Mouse (Mus musculus): ENCODE data around the gene H2al2a. TPM values are rescaled to one million over a fixed set of nuclear protein-coding genes. Genes with fewer than 3 reads are reported as not detected.

Gene H2al2a
- total RNA-seq, 2 experiments from 2014 or later = not detected

DNA sequence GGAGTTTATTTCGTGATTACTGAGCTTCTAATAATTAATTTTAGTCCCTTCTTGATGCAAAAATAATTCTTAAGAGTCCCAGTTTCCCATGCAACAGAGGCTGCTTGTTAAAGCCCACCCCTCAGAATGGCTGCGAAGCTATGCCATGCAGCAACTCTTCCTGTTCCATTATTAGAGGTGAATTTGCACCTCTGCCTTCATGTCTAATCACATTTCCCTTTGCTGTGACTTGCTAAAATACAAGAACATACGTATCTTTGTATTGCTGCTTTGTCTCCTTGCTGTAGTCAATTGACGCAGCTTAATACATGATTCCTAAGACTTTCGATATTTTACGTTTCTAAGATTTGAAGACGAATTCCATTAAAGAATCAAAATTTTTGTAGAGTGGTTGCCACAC, 32.9 kb upstream of the H2al2a start:
- intact Hi-C loops (cut with DNase I) = loop anchor here (2.0 to 10.0 kb wide), 9 partner anchors 27 to 1315 kb away; partner anchors contain the start of genes Commd3 and Dnajc1
- DNase-seq (ENCODE audit: low spot score) = no peak

DNA sequence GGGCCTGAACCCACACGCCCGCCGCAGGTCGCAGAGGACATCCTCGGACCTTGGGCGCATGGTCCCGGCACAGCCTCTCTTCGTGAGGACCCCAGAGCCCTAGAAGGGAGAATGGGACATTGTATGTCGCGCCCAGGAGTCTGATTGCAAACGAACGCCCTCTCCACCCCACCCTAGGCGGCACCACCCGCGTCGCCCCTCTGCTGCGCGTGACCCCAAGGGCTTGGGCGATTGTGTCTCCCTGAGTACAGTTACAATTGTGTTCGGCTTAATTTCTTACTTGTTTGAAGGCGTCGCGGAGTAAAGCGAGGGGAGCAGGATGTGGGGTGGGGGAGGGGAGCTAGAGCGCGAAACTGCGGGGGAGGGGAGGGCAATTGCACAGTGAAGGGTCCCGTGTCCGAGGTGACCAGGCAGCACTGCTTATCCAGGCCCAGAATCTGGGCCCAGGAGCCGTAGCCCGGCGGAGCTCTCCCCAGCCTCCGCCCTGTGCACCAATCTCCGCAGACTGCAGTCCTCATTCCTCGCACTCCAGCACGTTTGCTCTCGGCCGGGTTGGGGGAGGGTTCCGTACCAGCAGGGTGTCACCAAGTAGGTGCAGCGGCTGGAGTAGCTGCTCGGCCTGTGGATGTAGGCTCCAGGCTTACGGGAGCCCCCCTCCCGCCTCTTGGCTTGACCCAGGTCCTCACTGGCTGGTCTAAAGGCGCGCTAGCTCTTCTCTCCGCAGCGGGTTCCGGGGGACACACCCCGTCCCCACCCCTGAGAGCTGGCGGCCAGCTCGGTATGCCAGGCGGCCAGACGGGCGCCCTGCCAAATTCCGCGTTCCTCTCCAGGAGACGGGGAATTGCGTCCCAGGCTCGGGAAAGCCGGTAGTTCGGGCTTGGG, 31.6 kb upstream of the H2al2a start:
- intact Hi-C loops (cut with DNase I) = loop anchor here (2.0 to 10.0 kb wide), 7 partner anchors 28 to 1316 kb away; partner anchors contain the start of gene Dnajc1
- peak; percentile 88 for DNase-seq (ENCODE audit: low spot score)

- DNase-seq (ENCODE audit: low spot score) = peak; percentile 91
- intact Hi-C loops (cut with DNase I) = loop anchor here (1.0 to 10.0 kb wide), 9 partner anchors 29 to 1317 kb away; partner anchors contain the start of gene Dnajc1
Observed at GRCm38 (mm10) chr2:18027448-18028139, 30.8 kb upstream of the H2al2a start.

- DNase-seq (ENCODE audit: low spot score) = peak; percentile 49
- intact Hi-C loops (cut with DNase I) = loop anchor here (2.0 to 10.0 kb wide), 7 partner anchors 76 to 1318 kb away; partner anchors contain the start of gene Dnajc1
Observed at GRCm38 (mm10) chr2:18026116-18026947, 29.6 kb upstream of the H2al2a start.

DNA sequence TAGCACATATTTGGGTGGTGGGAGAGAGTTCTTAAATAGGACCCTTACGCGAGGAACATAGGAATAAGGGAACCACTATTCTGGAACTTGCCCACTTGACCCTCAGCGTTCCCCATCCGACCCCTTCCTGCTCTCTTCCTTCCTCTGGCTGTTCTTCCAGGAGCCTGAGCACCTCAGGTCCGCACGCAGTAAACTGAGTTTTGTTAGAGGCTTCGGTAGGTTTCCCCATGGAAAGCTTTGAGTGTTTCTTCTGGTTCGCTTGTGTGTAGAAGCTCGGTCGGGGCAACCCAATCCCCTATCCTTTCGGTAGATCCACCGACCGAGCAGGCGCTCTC, 29.0 kb upstream of the H2al2a start:
- intact Hi-C loops (cut with DNase I) = loop anchor here (2.0 to 10.0 kb wide), 7 partner anchors 77 to 1319 kb away; partner anchors contain the start of gene Dnajc1
- DNase-seq (ENCODE audit: low spot score) = no peak

DNA sequence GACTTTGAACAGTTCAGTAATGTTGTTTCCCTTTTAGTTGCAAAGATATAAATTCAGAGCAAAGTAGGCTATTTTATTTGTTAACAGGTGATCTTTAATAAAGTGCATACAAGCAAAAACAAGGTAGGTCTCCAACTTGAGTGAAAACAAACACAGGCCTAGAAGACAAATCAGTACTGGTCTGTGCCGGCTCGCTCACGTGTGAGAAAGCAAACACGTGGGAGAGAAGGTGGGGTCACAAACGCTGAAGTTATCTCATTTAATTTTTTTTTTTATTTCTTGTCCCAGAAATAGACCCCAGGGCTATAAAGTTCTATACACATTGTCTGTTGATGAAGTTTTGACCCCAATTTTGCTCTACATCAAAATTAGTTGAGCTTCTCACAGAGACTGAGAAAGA, 28.4 kb upstream of the H2al2a start:
- intact Hi-C loops (cut with DNase I) = loop anchor here (5.0 to 10.0 kb wide), 6 partner anchors 77 to 1320 kb away; partner anchors contain the start of gene Dnajc1
- DNase-seq (ENCODE audit: low spot score) = no peak

GRCm38 (mm10) chr2:18022886-18023285, 26.1 kb upstream of the H2al2a start:
- DNase-seq (ENCODE audit: low spot score) = no peak
- intact Hi-C loops (cut with DNase I) = loop anchor here (10.0 kb wide), 2 partner anchors 598 to 1322 kb away; no protein-coding TSS in a partner anchor

DNA sequence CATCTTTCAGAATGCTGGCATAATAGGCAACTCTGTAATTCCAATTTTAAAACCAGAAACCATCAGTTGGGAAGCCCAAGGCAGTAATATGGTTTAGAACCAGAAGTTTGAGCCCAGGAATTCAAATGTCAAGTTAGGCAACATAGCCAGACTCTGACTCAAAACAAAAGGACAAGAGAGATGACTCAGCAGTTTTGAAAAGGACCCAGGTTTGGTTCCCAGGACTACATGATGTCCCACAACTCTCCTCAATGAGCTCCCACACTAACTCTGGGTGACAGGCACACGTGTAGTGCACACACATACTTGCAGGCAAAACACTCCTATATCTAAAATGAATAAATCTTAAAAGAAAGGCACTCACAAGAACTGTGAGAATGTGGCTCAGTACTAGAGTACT, 22.4 kb upstream of the H2al2a start:
- no peak for DNase-seq (ENCODE audit: low spot score)
- intact Hi-C loops (cut with DNase I) = no loop called here

- intact Hi-C loops (cut with DNase I) = no loop called here
- no peak for DNase-seq (ENCODE audit: low spot score)
Observed at GRCm38 (mm10) chr2:18017321-18017720, 20.6 kb upstream of the H2al2a start.

GRCm38 (mm10) chr2:18016639-18017038, 19.9 kb upstream of the H2al2a start:
- intact Hi-C loops (cut with DNase I) = no loop called here
- no peak for DNase-seq (ENCODE audit: low spot score)

DNA sequence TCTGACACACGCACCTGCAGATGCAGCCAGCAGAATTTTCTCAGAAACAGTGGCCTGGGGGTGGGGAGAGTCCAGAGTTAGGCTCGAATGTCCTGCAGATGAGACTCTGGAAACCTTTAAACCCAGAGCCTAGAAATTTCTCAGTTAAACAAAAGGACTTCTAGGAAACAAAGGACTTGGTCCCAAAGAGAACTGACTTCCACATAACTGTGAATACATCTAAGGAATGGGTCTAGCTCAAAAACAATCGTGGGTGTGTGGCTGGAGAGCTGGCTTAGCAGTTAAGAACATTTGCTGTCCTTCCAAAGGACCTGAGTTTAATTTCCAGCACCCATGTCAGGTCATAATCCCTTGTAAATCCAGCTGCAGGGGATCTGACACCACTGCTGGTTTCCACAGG, 18.8 kb upstream of the H2al2a start:
- no peak for DNase-seq (ENCODE audit: low spot score)
- intact Hi-C loops (cut with DNase I) = no loop called here

GRCm38 (mm10) chr2:18012866-18013265, 16.1 kb upstream of the H2al2a start:
- intact Hi-C loops (cut with DNase I) = no loop called here
- no peak for DNase-seq (ENCODE audit: low spot score)

- DNase-seq (ENCODE audit: low spot score) = no peak
- intact Hi-C loops (cut with DNase I) = no loop called here
Observed at GRCm38 (mm10) chr2:18011226-18011625, 14.5 kb upstream of the H2al2a start.

- no peak for DNase-seq (ENCODE audit: low spot score)
- intact Hi-C loops (cut with DNase I) = no loop called here
Observed at GRCm38 (mm10) chr2:18005137-18005536, 8.4 kb upstream of the H2al2a start.

GRCm38 (mm10) chr2:18004286-18004685, 7.5 kb upstream of the H2al2a start:
- intact Hi-C loops (cut with DNase I) = no loop called here
- no peak for DNase-seq (ENCODE audit: low spot score)

DNA sequence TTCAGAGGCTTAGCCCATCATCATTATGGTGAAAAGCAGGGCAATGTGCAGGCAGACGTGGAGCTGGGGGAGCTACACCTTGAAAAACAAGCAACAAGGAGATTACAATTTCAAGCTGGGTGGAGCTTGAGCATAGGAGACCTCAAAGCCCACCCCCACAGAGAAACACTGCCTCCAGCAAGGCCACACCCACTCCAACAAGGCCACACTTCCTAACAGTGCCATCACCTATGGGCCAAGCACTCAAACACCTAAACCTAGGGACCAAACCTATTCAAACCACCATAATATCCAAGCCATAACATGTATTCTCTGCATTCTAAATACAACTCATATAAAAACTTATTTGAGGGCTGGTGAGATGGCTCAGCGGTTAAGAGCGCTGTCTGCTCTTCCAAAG, 5.5 kb upstream of the H2al2a start:
- intact Hi-C loops (cut with DNase I) = no loop called here
- no peak for DNase-seq (ENCODE audit: low spot score)

GRCm38 (mm10) chr2:17989562-17989961, 7.2 kb downstream of the H2al2a start:
- DNase-seq (ENCODE audit: low spot score) = no peak
- intact Hi-C loops (cut with DNase I) = no loop called here

DNA sequence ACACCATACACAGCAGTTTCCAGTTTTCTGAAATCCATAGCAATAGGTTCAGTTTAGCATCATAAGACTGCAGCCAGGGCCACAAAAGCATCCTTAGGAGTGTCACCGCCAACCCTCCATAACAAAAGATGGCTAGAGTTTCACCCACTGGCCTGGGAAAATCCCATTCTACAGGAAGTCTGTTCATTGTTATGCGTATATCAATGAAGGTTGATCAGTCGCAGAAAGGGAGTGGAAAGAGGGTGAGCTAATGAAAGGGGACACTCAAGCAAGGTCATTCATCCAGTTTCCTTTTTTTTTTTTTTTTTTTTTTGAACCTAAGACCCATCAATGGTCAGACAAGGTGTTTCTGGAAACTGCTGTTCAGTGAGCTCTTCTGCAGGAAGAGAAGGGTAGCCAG, 7.6 kb downstream of the H2al2a start:
- intact Hi-C loops (cut with DNase I) = no loop called here

GRCm38 (mm10) chr2:17986694-17987093, 10.1 kb downstream of the H2al2a start:
- intact Hi-C loops (cut with DNase I) = no loop called here
- no peak for DNase-seq (ENCODE audit: low spot score)

More for the DNA sequence above, 7.6 kb downstream of the H2al2a start:
- DNase-seq (ENCODE audit: low spot score) = no peak

DNA sequence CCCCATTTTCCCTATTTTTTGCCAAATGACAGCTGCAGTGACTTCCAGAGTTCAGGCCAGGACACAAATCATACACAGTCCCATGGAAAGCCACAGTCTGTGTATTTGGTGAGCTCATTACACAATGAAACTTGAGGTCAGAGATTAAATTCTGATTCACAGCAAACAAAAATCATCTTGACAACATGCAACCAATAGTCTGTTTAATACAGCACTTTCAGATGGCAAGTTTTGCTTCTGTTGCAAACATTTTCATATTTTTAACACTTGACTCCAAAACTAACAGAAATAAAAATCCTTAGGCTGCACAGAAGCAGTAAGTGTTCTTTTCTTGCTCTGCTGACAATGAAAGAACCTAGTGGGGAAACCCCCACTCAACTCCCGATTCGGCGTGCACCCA, 12.0 kb downstream of the H2al2a start:
- no peak for DNase-seq (ENCODE audit: low spot score)
- intact Hi-C loops (cut with DNase I) = no loop called here

Data from heart, postnatal 25 days (tissue).